Mouse (Mus musculus) liver, adult 2 months (tissue): ENCODE measurements around the gene Apba2.

ENCODE experiments used
- CTCF ChIP-seq: fragments of 200-500 bp; IDR thresholded peaks from 2 replicates; pipeline ENCODE4 v1.5.1; 2011; ENCODE audit warnings: low read depth, low read length, control low read depth
- POLR2A ChIP-seq: fragments of 200-500 bp; IDR thresholded peaks from 2 replicates; pipeline ENCODE4 v1.6.1; 2011; ENCODE audit warnings: low read length, control low read depth; ENCODE audit not compliant: insufficient read depth; ENCODE audit errors: extremely low read depth

DNA sequence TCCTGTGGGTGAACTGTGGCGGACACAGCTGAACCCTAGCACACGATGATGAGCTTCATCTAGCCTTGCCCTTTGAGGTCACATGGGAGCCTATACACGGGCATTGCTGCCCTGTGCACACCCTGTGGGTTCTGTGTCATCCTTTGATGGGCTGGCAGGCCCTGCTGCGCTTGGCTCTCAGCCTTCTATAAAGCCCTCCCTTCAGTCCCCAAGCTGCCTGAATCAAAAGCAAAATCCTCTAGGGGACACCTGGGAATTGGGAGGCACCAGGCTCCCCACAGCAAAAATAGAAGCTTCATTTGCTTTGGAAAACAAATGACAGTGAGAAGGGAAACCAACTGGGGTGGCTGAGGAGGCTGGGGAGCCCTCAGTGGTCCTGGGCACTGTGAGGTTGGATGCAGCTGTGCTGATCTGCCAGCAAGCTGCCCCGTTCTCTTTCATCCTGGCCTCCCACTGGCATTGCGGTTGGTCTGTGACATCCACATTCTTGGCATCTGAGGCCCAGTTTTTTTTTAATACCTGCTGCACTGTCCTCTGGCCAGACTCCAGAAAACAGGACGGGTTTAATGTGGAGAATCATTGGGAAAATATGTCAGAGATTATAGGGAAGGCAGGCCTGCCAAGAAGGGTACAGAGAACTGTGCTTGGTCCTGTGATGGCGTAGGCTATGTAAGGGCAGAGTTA lies 126.6 kb downstream of the Apba2 start:
- no peak for TF ChIP-seq CTCF
- TF ChIP-seq POLR2A: no peak
